Mouse (Mus musculus) MEL (cell line): ENCODE data around the gene Grin2d. TPM values are rescaled to one million over a fixed set of nuclear protein-coding genes. Genes with fewer than 3 reads are reported as not detected.

Source experiments
- DNase-seq: peaks from one replicate; pipeline ENCODE4 v3.0.0; 2011; ENCODE audit warnings: low read depth, low spot score
- H3K27ac ChIP-seq: 2 replicates; pipeline ENCODE4 v1.5.1; 2012; ENCODE audit warnings: low read depth, mild to moderate bottlenecking, control low read depth, low read length, moderate library complexity; ENCODE audit not compliant: control insufficient read depth
- H3K27me3 ChIP-seq, 2 experiments: fragments of 150-350 bp in 1 of 2; sonication (generic) in 1 of 2; 2 replicates each; pipeline ENCODE4 v1.6.1; 2012; ENCODE audit warnings: low read length in 2 of 2, mild to moderate bottlenecking in 2 of 2, improper control_type of control experiment in 1 of 2, moderate library complexity in 1 of 2; ENCODE audit not compliant: insufficient read depth in 2 of 2, control insufficient read depth in 1 of 2
- H3K36me3 ChIP-seq, 2 experiments: 2 replicates each; pipeline ENCODE4 v1.6.1; 2012 to 2014; ENCODE audit warnings: low read length in 2 of 2, improper control_type of control experiment in 1 of 2, inconsistent platforms in 1 of 2, mild to moderate bottlenecking in 1 of 2; ENCODE audit not compliant: insufficient read depth in 2 of 2, control insufficient read depth in 1 of 2
- H3K4me1 ChIP-seq, 2 experiments: fragments of 150-350 bp in 1 of 2; sonication (generic) in 1 of 2; 2 replicates each; pipeline ENCODE4 v1.6.1; 2012; ENCODE audit warnings: low read length in 2 of 2, improper control_type of control experiment in 1 of 2, mild to moderate bottlenecking in 1 of 2; ENCODE audit not compliant: insufficient read depth in 2 of 2, control insufficient read depth in 1 of 2
- H3K4me3 ChIP-seq, 2 experiments: fragments of 150-350 bp in 1 of 2; sonication (generic) in 1 of 2; 2 replicates each; pipeline ENCODE4 v1.5.1; 2012; ENCODE audit warnings: low read depth in 2 of 2, low read length in 2 of 2, mild to moderate bottlenecking in 2 of 2, moderate library complexity in 2 of 2, control low read depth in 1 of 2, improper control_type of control experiment in 1 of 2; ENCODE audit not compliant: control insufficient read depth in 1 of 2, insufficient read depth in 1 of 2
- H3K79me2 ChIP-seq: 2 replicates; pipeline ENCODE4 v1.6.1; 2012; ENCODE audit warnings: mild to moderate bottlenecking, low read length, moderate library complexity; ENCODE audit not compliant: control insufficient read depth, poor library complexity, insufficient read depth
- H3K9ac ChIP-seq: 2 replicates; pipeline ENCODE4 v1.6.1; 2012; ENCODE audit warnings: low read depth, mild to moderate bottlenecking, control low read depth, low read length, moderate library complexity; ENCODE audit not compliant: control insufficient read depth, poor library complexity, severe bottlenecking
- H3K9me3 ChIP-seq: fragments of 150-350 bp; sonication (generic); replicated peaks from 2 replicates; pipeline ENCODE4 v1.6.1; 2012; ENCODE audit warnings: mild to moderate bottlenecking, low read length, improper control_type of control experiment, moderate library complexity; ENCODE audit not compliant: insufficient read depth
- BHLHE40 ChIP-seq: IDR thresholded peaks from 2 replicates; pipeline ENCODE4 v1.6.1; 2012; ENCODE audit warnings: low read depth, mild to moderate bottlenecking, inconsistent platforms, low read length, improper control_type of control experiment, borderline replicate concordance
- E2F4 ChIP-seq: IDR thresholded peaks from 2 replicates; pipeline ENCODE4 v1.6.1; 2011; ENCODE audit warnings: low read depth, low read length, improper control_type of control experiment, borderline replicate concordance
- ELF1 ChIP-seq: IDR thresholded peaks from 2 replicates; pipeline ENCODE4 v1.6.1; 2014; ENCODE audit warnings: low read depth, mild to moderate bottlenecking, inconsistent platforms, low read length, improper control_type of control experiment, moderate library complexity
- ETS1 ChIP-seq: IDR thresholded peaks from 2 replicates; pipeline ENCODE4 v1.6.1; 2012; ENCODE audit warnings: low read depth, mild to moderate bottlenecking, inconsistent platforms, low read length, improper control_type of control experiment, moderate library complexity
- GABPA ChIP-seq: IDR thresholded peaks from 2 replicates; pipeline ENCODE4 v1.6.1; 2012; ENCODE audit warnings: low read depth, mild to moderate bottlenecking, inconsistent platforms, low read length, improper control_type of control experiment, moderate library complexity
- GATA1 ChIP-seq: IDR thresholded peaks from 2 replicates; pipeline ENCODE4 v1.6.1; 2011; ENCODE audit warnings: low read depth, low read length, improper control_type of control experiment
- HCFC1 ChIP-seq: IDR thresholded peaks from 2 replicates; pipeline ENCODE4 v1.6.1; 2012; ENCODE audit warnings: low read depth, mild to moderate bottlenecking, inconsistent platforms, low read length, improper control_type of control experiment, moderate library complexity
- KAT2A ChIP-seq: conservative IDR thresholded peaks from 2 replicates; pipeline ENCODE4 v1.6.1; 2012; ENCODE audit warnings: low read depth, low read length, improper control_type of control experiment, inconsistent platforms
- MAX ChIP-seq: IDR thresholded peaks from 2 replicates; pipeline ENCODE4 v1.6.1; 2011; ENCODE audit warnings: low read length, improper control_type of control experiment
- MAZ ChIP-seq: IDR thresholded peaks from 2 replicates; pipeline ENCODE4 v1.6.1; 2012; ENCODE audit warnings: low read depth, mild to moderate bottlenecking, inconsistent platforms, low read length, improper control_type of control experiment
- MXI1 ChIP-seq: IDR thresholded peaks from 2 replicates; pipeline ENCODE4 v1.6.1; 2011; ENCODE audit warnings: mild to moderate bottlenecking, low read depth, low read length, improper control_type of control experiment
- MYB ChIP-seq: IDR thresholded peaks from 2 replicates; pipeline ENCODE4 v1.6.1; 2011; ENCODE audit warnings: mild to moderate bottlenecking, low read depth, low read length, improper control_type of control experiment
- NELFE ChIP-seq: IDR thresholded peaks from 2 replicates; pipeline ENCODE4 v1.6.1; 2011; ENCODE audit warnings: low read depth, low read length, improper control_type of control experiment
- NRF1 ChIP-seq: IDR thresholded peaks from 2 replicates; pipeline ENCODE4 v1.6.1; 2014; ENCODE audit warnings: low read depth, mild to moderate bottlenecking, inconsistent platforms, low read length, improper control_type of control experiment, moderate library complexity; ENCODE audit not compliant: poor library complexity, insufficient read depth, severe bottlenecking
- POLR2A ChIP-seq, 2 experiments: IDR thresholded peaks; 2 replicates each; pipeline ENCODE4 v1.6.1; 2011 to 2012; ENCODE audit warnings: low read length in 2 of 2, mild to moderate bottlenecking in 2 of 2, control low read depth in 1 of 2, improper control_type of control experiment in 1 of 2, low read depth in 1 of 2, moderate library complexity in 1 of 2; ENCODE audit not compliant: control insufficient read depth in 1 of 2, insufficient read depth in 1 of 2, poor library complexity in 1 of 2
- POLR2AphosphoS2 ChIP-seq: IDR thresholded peaks from 2 replicates; pipeline ENCODE4 v1.6.1; 2011; ENCODE audit warnings: low read length, improper control_type of control experiment
- POLR2AphosphoS5 ChIP-seq: IDR thresholded peaks from 2 replicates; pipeline ENCODE4 v1.6.1; 2012; ENCODE audit warnings: low read depth, borderline replicate concordance, mild to moderate bottlenecking, inconsistent platforms, low read length, moderate library complexity, mixed read lengths
- TBP ChIP-seq: IDR thresholded peaks from 2 replicates; pipeline ENCODE4 v1.8.0; 2011; ENCODE audit warnings: low read depth, low read length, improper control_type of control experiment
- TCF12 ChIP-seq: IDR thresholded peaks from 2 replicates; pipeline ENCODE4 v1.6.1; 2014; ENCODE audit warnings: low read depth, mild to moderate bottlenecking, inconsistent platforms, low read length, improper control_type of control experiment, moderate library complexity
- USF2 ChIP-seq, 2 experiments: IDR thresholded peaks; 2 replicates each; pipeline ENCODE4 v1.6.1; 2011 to 2012; ENCODE audit warnings: improper control_type of control experiment in 2 of 2, low read length in 2 of 2, borderline replicate concordance in 1 of 2, inconsistent platforms in 1 of 2, low read depth in 1 of 2, mild to moderate bottlenecking in 1 of 2; ENCODE audit not compliant: insufficient read depth in 1 of 2
- ZMIZ1 ChIP-seq: IDR thresholded peaks from 2 replicates; pipeline ENCODE4 v1.6.1; 2012; ENCODE audit warnings: low read depth, mild to moderate bottlenecking, inconsistent platforms, low read length, improper control_type of control experiment, moderate library complexity
- ZNF384 ChIP-seq: IDR thresholded peaks from 2 replicates; pipeline ENCODE4 v1.6.1; 2012; ENCODE audit warnings: low read depth, mild to moderate bottlenecking, inconsistent platforms, low read length, improper control_type of control experiment
- polyA plus RNA-seq, 2 experiments: library from polyadenylated mRNA; stranded (reverse) in 1 of 2; unstranded in 1 of 2; fragments of >175 nt in 1 of 2; fragments of >200 nt in 1 of 2; gene quantifications; 2 replicates each; pipeline versions ENCODE4 v1.2.1 to v1.2.4; 2012; ENCODE audit warnings: low replicate concordance in 2 of 2, low read depth in 1 of 2; ENCODE audit not compliant: insufficient read length in 2 of 2, insufficient read depth in 1 of 2, missing spikeins in 1 of 2
- total RNA-seq: library from RNA; depleted of rRNA; stranded (reverse); fragments of 300-350 nt; gene quantifications from 2 replicates; pipeline ENCODE4 v1.2.3, GENCODE M21; 2012

The Grin2d gene
- total and polyA plus RNA-seq, 3 experiments, result 0.19 to 0.57 TPM; not detected in 1

DNA sequence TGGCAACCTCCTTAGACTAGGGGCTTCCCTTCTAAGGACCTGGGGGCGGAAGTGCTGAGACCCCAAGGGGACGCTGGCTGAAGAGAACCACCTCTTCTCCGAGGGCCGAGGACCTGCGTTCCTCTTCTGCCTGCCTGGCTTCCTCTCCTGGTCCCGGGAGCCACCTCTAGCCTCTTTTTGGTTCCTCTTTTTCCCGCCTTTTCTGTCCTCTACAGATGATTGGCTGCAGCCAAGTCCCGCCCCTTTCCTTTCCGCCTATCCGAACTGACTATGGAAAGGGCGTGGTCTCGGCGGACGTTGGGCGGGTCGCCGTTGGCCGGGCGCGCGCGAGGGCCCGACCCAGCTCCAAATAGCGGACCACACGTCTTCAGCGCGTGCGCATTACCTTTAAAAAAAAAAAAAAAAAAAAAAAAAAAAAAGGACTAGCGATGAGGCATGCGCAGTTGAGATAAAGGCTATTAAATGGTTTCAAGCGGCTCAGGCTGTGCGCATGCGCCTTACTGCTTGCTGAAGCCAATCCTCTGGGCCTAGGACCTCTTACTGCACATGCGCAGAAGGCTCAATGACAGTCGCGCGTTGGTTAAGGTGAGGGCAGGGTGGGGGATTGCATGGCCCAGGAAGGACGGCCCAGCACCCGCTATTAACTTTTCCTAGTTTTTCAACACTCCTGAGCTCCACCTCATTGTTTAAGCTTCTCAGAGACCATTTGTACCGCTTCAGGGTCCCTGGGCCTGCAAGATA lies 18.5 kb upstream of the Grin2d start, which contains the start of the genes Syngr4 and Tmem143:
Gene Syngr4, minus strand, starts transcription at position 198 of the 741 bp plus-strand sequence.
Gene Tmem143, plus strand, starts transcription at position 425 of the 741 bp plus-strand sequence.
- Histone ChIP-seq H3K79me2 (peaks cover 5% of the 10 kb centered on the region; the same call in 1 of the 2 replicates), H3K27me3 (no peaks in the 10 kb centered on the region), H3K4me1 (peaks cover 0 to 10% of the 10 kb centered on the region in 2 experiments; a peak in 2 of 4 replicates), H3K36me3 (peaks cover 0 to 3% of the 10 kb centered on the region in 2 experiments; a peak in 1 of 4 replicates), H3K9ac (peak within 1 kb of the TSS; percentile 92), H3K9me3 (no peaks in the 10 kb centered on the region), H3K27ac (peak within 1 kb of the TSS; percentile 90), H3K4me3 (peak within 1 kb of the TSS; percentile 63 to 80)
- peak; percentile 99 for DNase-seq
- TF ChIP-seq ZMIZ1 (peak; percentile 94), TCF12 (peak; percentile 26), NRF1 (peak; percentile 82), KAT2A (peak; percentile 26), MXI1 (no peak), TBP (peak; percentile 71), USF2 (IDR thresholded peaks at IDR 0.05; ENCODE audit: borderline replicate concordance in 1 of 2, insufficient read depth in 1 of 2, low read depth in 1 of 2, low read length in 2 of 2) (no peak), MAZ (peak; percentile 64; the same call in 1 of the 2 replicates), GATA1 (peak; percentile 87), GABPA (no peak), MAX (peak; percentile 93), MYB (no peak), POLR2A (IDR thresholded peaks at IDR 0.05; ENCODE audit: control insufficient read depth in 1 of 2, insufficient read depth in 1 of 2, low read depth in 1 of 2, low read length in 2 of 2, poor library complexity in 1 of 2) (peak; percentile 68 to 89), E2F4 (peak; percentile 91), ELF1 (peak; percentile 46), ETS1 (peak; percentile 6; the same call in 1 of the 2 replicates), HCFC1 (peak; percentile 84), ZNF384 (peak; percentile 99), NELFE (peak; percentile 71), BHLHE40 (no peak), POLR2AphosphoS5 (peak; percentile 44; the same call in 1 of the 2 replicates), POLR2AphosphoS2 (peak; percentile 91)
